Mouse (Mus musculus) G1E-ER4 (cell line): ENCODE measurements around the gene Axdnd1. TPM values are rescaled to one million over a fixed set of nuclear protein-coding genes. Genes with fewer than 3 reads are reported as not detected.

Experiments used
- GATA1 ChIP-seq: IDR thresholded peaks from one replicate; pipeline ENCODE4 v1.8.0; 2012; ENCODE audit warnings: low read length, inconsistent platforms
- polyA plus RNA-seq: library from polyadenylated mRNA; stranded (reverse); fragments of >175 nt; gene quantifications from 2 replicates; pipeline ENCODE4 v1.2.3, GENCODE M21; 2012

The Axdnd1 gene
- polyA plus RNA-seq, 1 experiment: not detected

DNA sequence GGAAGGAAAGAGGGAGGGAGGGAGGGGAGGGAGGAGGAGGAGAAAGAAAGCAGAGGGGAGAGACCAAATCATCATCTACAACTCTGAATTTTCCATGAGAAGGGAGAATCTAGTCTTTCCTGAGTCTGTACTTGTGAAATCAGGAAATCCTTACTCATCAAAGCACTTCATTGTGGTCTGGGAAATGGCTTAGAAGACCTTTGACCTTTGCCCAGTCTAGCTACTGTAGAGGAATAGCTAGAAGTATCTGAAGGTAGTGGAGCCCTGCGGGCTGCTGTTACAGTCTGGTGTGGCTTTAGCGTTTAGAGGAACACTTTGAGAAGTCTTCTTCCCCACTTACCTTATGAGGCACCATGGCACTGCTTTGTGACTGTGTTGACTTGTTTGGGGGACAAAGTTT is 18.5 kb downstream of the Axdnd1 start:
- no peak for TF ChIP-seq GATA1

- no peak for TF ChIP-seq GATA1
Measured at GRCm38 (mm10) chr1:156393148-156393547, 27.8 kb downstream of the Axdnd1 start.

- TF ChIP-seq GATA1: no peak
Measured at GRCm38 (mm10) chr1:156386880-156387279, 34.1 kb downstream of the Axdnd1 start.

DNA sequence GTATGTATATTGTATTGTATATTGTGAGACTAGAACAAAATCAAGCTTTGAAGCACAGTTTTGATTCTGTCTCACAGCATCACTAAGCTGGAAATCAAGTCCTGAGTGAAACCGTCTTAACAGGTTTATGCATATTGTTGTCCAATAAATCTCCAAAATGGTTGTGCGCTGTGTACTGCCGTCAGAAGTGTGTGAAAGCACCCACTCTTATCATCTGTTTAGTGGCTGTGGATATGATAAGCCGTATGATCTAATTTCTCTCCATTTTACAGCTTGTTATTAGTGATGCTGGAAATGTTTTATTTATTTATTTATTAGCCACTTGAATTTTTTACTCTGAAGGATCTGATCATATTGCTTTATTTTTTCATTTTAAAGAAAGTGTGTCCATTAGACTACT is 34.7 kb downstream of the Axdnd1 start:
- TF ChIP-seq GATA1: no peak

GRCm38 (mm10) chr1:156381217-156381616 is 39.7 kb downstream of the Axdnd1 start:
- no peak for TF ChIP-seq GATA1

DNA sequence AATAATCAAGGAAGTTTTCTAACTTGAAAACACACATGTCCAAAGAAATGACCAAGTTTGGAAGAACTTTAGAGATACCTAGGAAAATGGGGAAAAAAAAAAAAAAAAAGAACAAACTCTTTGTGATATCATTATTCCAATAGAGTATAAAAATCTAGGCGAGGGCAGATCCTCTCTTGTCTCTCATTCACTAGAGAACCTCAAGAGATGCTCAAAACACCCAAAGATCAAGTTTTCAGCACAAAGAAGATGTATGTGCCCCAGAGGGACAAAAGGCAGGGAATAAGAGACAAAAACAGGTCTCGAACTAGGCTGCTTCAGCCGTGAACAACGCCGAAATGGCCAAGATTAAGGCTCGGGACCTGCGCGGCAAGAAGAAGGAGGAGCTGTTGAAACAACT is 55.2 kb downstream of the Axdnd1 start, which contains the start of gene Gm2000:
Gene Gm2000, plus strand, starts transcription at position 301 of the 400 bp plus-strand sequence.
- no peak for TF ChIP-seq GATA1

- no peak for TF ChIP-seq GATA1
Measured at GRCm38 (mm10) chr1:156352466-156352865, 68.5 kb downstream of the Axdnd1 start.

- TF ChIP-seq GATA1: no peak
Measured at GRCm38 (mm10) chr1:156350441-156350840, 70.5 kb downstream of the Axdnd1 start.

- TF ChIP-seq GATA1: no peak
Measured at GRCm38 (mm10) chr1:156349031-156349430, 71.9 kb downstream of the Axdnd1 start.

DNA sequence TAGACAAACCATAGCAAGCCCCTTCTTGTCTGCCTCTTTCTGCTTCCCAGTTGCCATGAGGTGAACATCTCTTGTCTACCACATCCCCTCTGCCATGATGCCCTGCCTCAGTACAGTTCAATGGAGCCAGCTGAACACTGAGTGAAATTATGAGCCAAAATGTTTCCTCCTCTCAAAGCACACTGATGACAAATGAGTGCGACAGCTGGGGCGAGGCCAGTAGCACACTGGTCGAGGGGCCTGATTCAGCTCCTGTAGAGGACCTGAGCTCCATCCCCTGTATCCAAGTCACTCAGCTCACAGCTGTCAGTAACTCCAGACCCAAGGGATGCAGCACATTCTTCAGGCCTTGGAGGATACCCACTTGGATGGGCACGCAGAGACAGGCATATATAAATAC is 75.3 kb downstream of the Axdnd1 start:
- no peak for TF ChIP-seq GATA1

DNA sequence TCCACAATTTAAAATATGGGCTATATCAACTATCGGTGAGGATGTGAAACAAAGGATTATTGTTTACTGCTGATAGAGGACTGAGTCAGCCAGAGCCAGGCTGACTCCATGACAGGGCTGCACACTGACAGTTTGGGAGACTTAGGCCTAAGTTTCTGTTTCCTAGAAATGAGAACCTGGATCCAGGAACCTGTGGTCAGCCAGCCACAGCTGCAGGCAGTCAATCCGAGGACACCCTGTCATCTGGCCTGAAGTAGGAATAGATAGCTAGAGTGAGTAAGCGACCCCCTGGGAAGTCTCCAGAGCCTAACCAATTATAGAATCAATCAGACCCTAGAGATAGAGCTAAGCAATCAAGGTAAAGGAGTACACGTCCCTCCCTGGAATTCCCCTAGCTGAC is 76.5 kb downstream of the Axdnd1 start:
- no peak for TF ChIP-seq GATA1

DNA sequence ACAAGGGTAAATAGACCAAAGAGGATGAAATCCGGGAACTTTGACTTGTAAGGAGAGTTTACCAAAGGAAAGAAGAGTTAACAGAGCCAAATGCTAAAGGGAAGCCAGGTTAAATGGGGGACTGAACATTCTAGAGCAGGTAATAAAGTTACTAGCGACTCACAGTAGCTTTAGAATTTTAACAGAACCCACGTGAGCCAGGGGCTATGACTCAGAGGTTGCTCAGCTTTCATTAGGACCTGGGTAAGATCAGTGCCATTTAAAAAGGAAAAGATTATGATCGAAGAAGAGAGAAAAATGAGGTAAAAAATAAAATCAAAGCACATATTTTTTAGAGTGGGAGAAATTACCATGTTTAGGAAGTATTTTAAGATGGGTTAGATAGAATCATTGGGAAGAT is 80.1 kb downstream of the Axdnd1 start:
- no peak for TF ChIP-seq GATA1

GRCm38 (mm10) chr1:156323126-156323525 is 97.8 kb downstream of the Axdnd1 start:
- TF ChIP-seq GATA1: no peak

DNA sequence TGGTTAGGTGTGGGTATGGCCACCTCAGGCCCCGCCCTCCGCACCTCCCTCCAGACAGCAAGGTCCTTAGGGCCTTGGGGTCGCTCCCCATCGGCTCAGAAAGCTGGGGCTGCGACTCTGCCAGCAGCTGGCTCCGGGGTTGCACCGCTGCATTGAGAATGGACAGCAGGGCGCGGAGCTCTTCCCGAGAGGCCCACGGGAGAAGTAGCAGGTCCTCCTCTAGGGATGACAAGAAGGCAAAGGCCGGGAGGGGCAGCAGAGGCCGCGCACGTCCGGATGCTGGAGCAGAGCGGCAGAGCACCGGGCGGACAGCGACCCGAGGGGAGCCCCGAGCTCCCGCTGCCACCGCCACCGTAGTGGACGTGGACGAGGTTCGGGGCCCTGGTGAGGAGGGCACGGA is 110.3 kb downstream of the Axdnd1 start, which contains the start of gene Nphs2:
Gene Nphs2, plus strand, starts transcription at position 98 of the 400 bp plus-strand sequence.
- no peak for TF ChIP-seq GATA1

DNA sequence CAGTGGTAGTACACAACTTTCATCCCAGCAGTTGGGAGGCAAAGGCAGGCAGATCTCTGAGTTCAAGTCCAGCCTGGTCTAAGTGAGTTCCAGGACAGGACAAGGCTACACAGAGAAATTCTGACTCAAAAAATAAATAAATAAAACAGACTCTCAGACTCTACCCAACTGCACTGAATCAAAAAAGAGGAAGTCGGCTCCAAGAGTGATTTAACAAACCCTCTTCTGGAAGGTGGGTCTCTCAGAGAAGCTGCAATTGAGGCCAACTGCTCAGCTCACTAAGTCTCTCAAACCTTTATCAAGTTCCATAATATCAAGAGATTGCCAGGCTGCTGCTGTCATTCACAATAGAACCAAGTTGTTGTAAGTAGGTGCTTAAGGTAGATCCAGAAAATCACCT is 112.4 kb downstream of the Axdnd1 start:
- TF ChIP-seq GATA1: no peak

GRCm38 (mm10) chr1:156302911-156303749 is 117.8 kb downstream of the Axdnd1 start, which contains the start of gene Tdrd5:
Gene Tdrd5, minus strand, starts transcription at chr1:156303664.
- no peak for TF ChIP-seq GATA1

- TF ChIP-seq GATA1: no peak
Measured at GRCm38 (mm10) chr1:156290016-156290415, 130.9 kb downstream of the Axdnd1 start.

GRCm38 (mm10) chr1:156288556-156289221 is 132.3 kb downstream of the Axdnd1 start:
- TF ChIP-seq GATA1: no peak
